Mouse (Mus musculus) lung, adult 2 months (tissue): ENCODE results near the gene Mad1l1. TPM values are rescaled to one million over a fixed set of nuclear protein-coding genes. Genes with fewer than 3 reads are reported as not detected.

Experiments used
- DNase-seq: peaks from one replicate; pipeline ENCODE4 v3.0.0; 2022
- H3K4me1 ChIP-seq: fragments of 200-500 bp; 2 replicates; pipeline ENCODE4 v1.6.1; 2011; ENCODE audit warnings: low read length; ENCODE audit not compliant: control insufficient read depth, insufficient read depth
- H3K4me3 ChIP-seq: fragments of 200-500 bp; replicated peaks from 2 replicates; pipeline ENCODE3; 2011; ENCODE audit warnings: low read depth, mild to moderate bottlenecking, control low read depth, low read length; ENCODE audit errors: extremely low read depth
- CTCF ChIP-seq: fragments of 200-500 bp; IDR thresholded peaks from 2 replicates; pipeline ENCODE4 v1.5.1; 2011; ENCODE audit warnings: mild to moderate bottlenecking, low read length, control low read depth; ENCODE audit not compliant: insufficient read depth
- POLR2A ChIP-seq: fragments of 200-500 bp; IDR thresholded peaks from 2 replicates; pipeline ENCODE4 v1.6.1; 2011; ENCODE audit warnings: low read depth, mild to moderate bottlenecking, control low read depth, low read length, borderline replicate concordance; ENCODE audit errors: extremely low read depth
- WGBS: fragments of 180-500 bp; shearing (Covaris S2); methylation state at CpG from one replicate; pipeline ENCODE4 v1.1.7; 2018; 5-methylcytosine and 5-hydroxymethylcytosine counted together
- polyA plus RNA-seq: library from polyadenylated mRNA; depleted of rRNA; stranded (reverse); fragments of >200 nt; gene quantifications from 2 replicates; pipeline ENCODE4 v1.2.3, GENCODE M21; 2012

The Mad1l1 gene
- polyA plus RNA-seq, 1 experiment = 21.6 TPM

- Histone ChIP-seq H3K4me1 (peaks cover 15% of the 10 kb centered on the region), H3K4me3 (no peak overlapping the region)
- TF ChIP-seq CTCF = no peak
- TF ChIP-seq POLR2A = no peak
- peak; percentile 53 for DNase-seq
- 15% methylated on average over 8 of the region's 8 CpGs for WGBS
Observed at GRCm38 (mm10) chr5:140115434-140116271, 205.7 kb downstream of the Mad1l1 start.

GRCm38 (mm10) chr5:140114512-140115060 is 206.8 kb downstream of the Mad1l1 start:
- TF ChIP-seq CTCF (no peak), POLR2A (no peak)
- H3K4me1 ChIP-seq = peaks cover 15% of the 10 kb centered on the region
- 95% methylated on average over 3 of the region's 3 CpGs for WGBS
- no peak for DNase-seq
- no peak overlapping the region for H3K4me3 ChIP-seq

GRCm38 (mm10) chr5:140113281-140113680 is 208.1 kb downstream of the Mad1l1 start:
- TF ChIP-seq POLR2A (no peak), CTCF (no peak)
- 89% methylated on average over 2 of the region's 2 CpGs for WGBS
- no peak overlapping the region for H3K4me3 ChIP-seq
- H3K4me1 ChIP-seq = peaks cover 15% of the 10 kb centered on the region
- DNase-seq = no peak

- Histone ChIP-seq H3K4me3 (no peak overlapping the region), H3K4me1 (peaks cover 4% of the 10 kb centered on the region)
- WGBS = 65% methylated on average over 3 of the region's 3 CpGs
- no peak for DNase-seq
- TF ChIP-seq POLR2A (no peak), CTCF (no peak)
Observed at GRCm38 (mm10) chr5:140110024-140110423, 211.3 kb downstream of the Mad1l1 start.

- no peak for TF ChIP-seq POLR2A
- no peak for TF ChIP-seq CTCF
- 0 out of 2 replicates have a peak, but pooled peaks cover 2% of the 10 kb centered on the region for H3K4me1 ChIP-seq
- 54% methylated on average over 2 of the region's 2 CpGs for WGBS
- DNase-seq = peak; percentile 17
- no peak overlapping the region for H3K4me3 ChIP-seq
Observed at GRCm38 (mm10) chr5:140107907-140108306, 213.4 kb downstream of the Mad1l1 start.

GRCm38 (mm10) chr5:140106051-140106450 is 215.3 kb downstream of the Mad1l1 start:
- no peak for DNase-seq
- WGBS = 69% methylated on average over 3 of the region's 3 CpGs
- H3K4me3 ChIP-seq = no peak overlapping the region
- TF ChIP-seq CTCF (no peak), POLR2A (no peak)
- 0 out of 2 replicates have a peak, but pooled peaks cover 2% of the 10 kb centered on the region for H3K4me1 ChIP-seq

GRCm38 (mm10) chr5:140104891-140105290 is 216.5 kb downstream of the Mad1l1 start:
- 0 out of 2 replicates have a peak, but pooled peaks cover 2% of the 10 kb centered on the region for H3K4me1 ChIP-seq
- DNase-seq = no peak
- 94% methylated on average over 1 of the region's 1 CpGs for WGBS
- no peak for TF ChIP-seq CTCF
- no peak for TF ChIP-seq POLR2A
- H3K4me3 ChIP-seq = no peak overlapping the region

GRCm38 (mm10) chr5:140102731-140103130 is 218.6 kb downstream of the Mad1l1 start:
- 92% methylated on average over 8 of the region's 8 CpGs for WGBS
- Histone ChIP-seq H3K4me3 (no peak overlapping the region), H3K4me1 (no peaks in the 10 kb centered on the region)
- DNase-seq = no peak
- TF ChIP-seq CTCF (no peak), POLR2A (no peak)

GRCm38 (mm10) chr5:140101409-140102009 is 219.8 kb downstream of the Mad1l1 start:
- no peak for DNase-seq
- WGBS = 93% methylated on average over 14 of the region's 14 CpGs
- Histone ChIP-seq H3K4me1 (no peaks in the 10 kb centered on the region), H3K4me3 (no peak overlapping the region)
- TF ChIP-seq POLR2A = no peak
- TF ChIP-seq CTCF = no peak
